Mouse (Mus musculus) testis, adult 10 weeks (tissue): ENCODE results near the gene Senp2. TPM values are rescaled to one million over a fixed set of nuclear protein-coding genes. Genes with fewer than 3 reads are reported as not detected.

Source experiments
- polyA plus RNA-seq: library from polyadenylated mRNA; stranded (reverse); fragments of 350-450 nt; fragmentation: Illumina TruSeq; extraction: RNeasy Lipid Tissue Mini Kit (QIAGEN cat#74804); gene quantifications from one replicate; pipeline ENCODE4 v1.2.3, GENCODE M21; 2014; ENCODE audit warnings: low read depth, low replicate concordance

Senp2 gene
- polyA plus RNA-seq, result 325 TPM

GRCm38 (mm10) chr16:22009099-22009584 is at the start of gene Senp2:
TSS of gene Senp2 (plus strand) at chr16:22009484.

GRCm38 (mm10) chr16:21995304-21995703 is 14.0 kb upstream of the Senp2 start, which contains the start of gene Liph:
TSS of gene Liph (minus strand) at chr16:21995663.

Other genes with a start within 250 kb of the Senp2 start
- 1.4 TPM for gene Ehhadh, start 221.7 kb upstream of the Senp2 start, polyA plus RNA-seq
- 0.55 TPM for gene Map3k13, start 215.1 kb upstream of the Senp2 start, polyA plus RNA-seq
- gene Tmem41a, start 61.9 kb upstream of the Senp2 start, polyA plus RNA-seq, result 5.2 TPM
- 1.8 TPM for gene Liph, start 13.8 kb upstream of the Senp2 start, polyA plus RNA-seq
- 0.87 TPM for gene Igf2bp2, start 153.8 kb downstream of the Senp2 start, polyA plus RNA-seq